Mouse (Mus musculus) heart, postnatal 0 days (tissue): Measurements from ENCODE around the gene Arhgap24.

Experiments used
- CTCF ChIP-seq: IDR thresholded peaks from 2 replicates; pipeline ENCODE4 v1.5.1; 2016; ENCODE audit warnings: antibody characterized with exemption, control low read depth, low read depth
- EP300 ChIP-seq: IDR thresholded peaks from 2 replicates; pipeline ENCODE4 v1.6.1; 2016; ENCODE audit warnings: antibody characterized with exemption, low read depth

DNA sequence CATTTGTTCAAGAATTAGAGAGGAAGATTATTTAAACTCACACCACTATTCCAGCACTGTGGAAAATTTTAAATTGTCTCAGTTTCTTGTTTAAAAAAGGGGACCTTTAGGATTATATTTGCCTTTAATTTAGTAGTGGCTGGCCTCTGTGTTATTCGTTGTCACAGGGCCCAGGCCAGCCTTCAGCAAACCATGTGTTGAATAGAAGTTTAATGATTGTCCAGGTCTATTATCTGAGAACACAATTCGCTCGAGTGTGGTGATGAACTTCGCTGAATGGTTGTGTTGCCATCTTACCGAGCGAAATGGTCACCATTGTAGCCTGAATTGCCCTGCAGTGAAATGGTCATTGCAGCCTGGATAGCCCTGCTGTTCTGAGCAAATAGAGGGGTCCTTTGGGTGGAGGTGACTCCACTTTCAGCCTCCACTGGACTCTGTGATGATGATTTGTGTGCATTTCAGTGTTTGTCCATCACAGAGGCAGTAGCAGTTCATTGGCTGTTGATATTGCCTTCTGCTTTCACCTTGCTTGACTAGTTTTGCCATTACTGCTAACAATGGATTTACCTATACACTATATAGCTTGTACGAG is 329.3 kb downstream of the Arhgap24 start:
- TF ChIP-seq CTCF = no peak
- TF ChIP-seq EP300 = no peak
